Mouse (Mus musculus) heart, adult 8-10 months (tissue): ENCODE data around the gene Gm32742. TPM values are rescaled to one million over a fixed set of nuclear protein-coding genes. Genes with fewer than 3 reads are reported as not detected.

Experiments used
- microRNA-seq: library from miRNA; unstranded; fragments of <30 nt; microRNA quantifications from one replicate; pipeline ENCODE4 v1.2.0, GENCODE M21; 2022
- total RNA-seq, 4 experiments: library from RNA; stranded (reverse); gene quantifications; 2 replicates each; pipeline ENCODE4 v1.2.4; 2022

Gene Gm32742
- total RNA-seq, 4 experiments from 2014 or later, result not detected

Small RNAs within 50 kb of the gene (microRNA-seq; reads per million reads assigned to microRNA genes)
- gene Mir34b (2.2 reads per million), gene Mir34c (95.7 reads per million, percentile 59 among the genes with 10 or more reads in this experiment)

Other genes starting within 250 kb of the Gm32742 start
- gene Sik2, start 156.4 kb downstream of the Gm32742 start, total RNA-seq, result 10 to 100 TPM; 22.2 to 28.0 (median 23.6) TPM
- gene Btg4, start 104.6 kb downstream of the Gm32742 start, total RNA-seq, result not detected
- gene Layn, start 88.4 kb downstream of the Gm32742 start, total RNA-seq, result 1 to 10 TPM; 5.0 to 5.5 (median 5.2) TPM
- gene 4833427G06Rik, start 63.4 kb downstream of the Gm32742 start, total RNA-seq, result not detected
- gene Pou2af1, start 48.2 kb upstream of the Gm32742 start, total RNA-seq, result under 1 TPM; 0.25 to 0.63 (median 0.39) TPM
- 1 to 10 TPM in 3 of 4 experiments, under 1 TPM in 1; 0.92 to 1.9 (median 1.4) TPM for gene Colca2, start 113.1 kb upstream of the Gm32742 start, total RNA-seq
- not detected for gene 1810046K07Rik, start 163.4 kb upstream of the Gm32742 start, total RNA-seq